Mouse (Mus musculus): Measurements from ENCODE around the gene Celsr1.

DNA sequence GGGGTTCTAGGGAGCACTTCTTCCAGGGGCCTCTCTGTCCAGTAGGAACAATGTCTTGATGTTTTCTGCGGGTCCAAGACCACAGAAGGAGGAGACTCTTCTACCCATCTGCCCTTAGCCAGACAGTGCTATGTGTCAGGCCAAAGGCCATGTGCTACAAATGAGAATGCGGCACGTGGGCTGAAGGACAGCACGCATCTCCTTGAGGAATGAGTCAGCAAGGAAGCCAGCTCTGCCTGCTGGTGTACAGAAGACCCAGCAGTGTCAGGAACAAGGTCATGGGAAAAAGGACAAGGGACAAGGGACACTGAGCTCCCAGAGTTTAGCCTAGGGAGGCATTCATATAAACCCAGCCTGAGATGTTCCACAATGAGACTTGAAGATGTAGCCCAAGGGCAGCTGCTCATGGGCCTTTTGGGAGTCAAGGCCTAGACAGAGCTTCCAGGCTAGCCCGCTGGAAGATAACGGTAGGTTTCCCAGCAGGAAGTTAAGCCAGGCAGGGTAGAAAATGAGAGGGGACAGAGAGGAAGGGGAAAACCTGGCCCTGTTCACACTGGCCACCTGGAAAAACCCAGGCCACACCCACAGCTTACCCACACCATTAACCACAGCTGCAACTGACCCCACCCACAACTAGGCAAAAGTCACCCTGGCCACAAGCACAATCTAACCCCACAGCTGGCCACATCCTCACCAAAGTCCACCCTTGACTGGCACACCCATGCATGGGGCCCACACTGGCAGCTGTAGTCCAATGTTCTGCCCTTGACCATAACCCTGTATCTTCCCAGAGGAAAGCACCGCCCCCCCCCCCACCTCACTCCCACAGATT, 124.7 kb downstream of the Celsr1 start:
- TF ChIP-seq CTCF (IDR thresholded peaks at IDR 0.05; ENCODE audit: borderline replicate concordance, insufficient read depth, low read depth, low read length) (no peak), POLR2A (IDR thresholded peaks at IDR 0.05; ENCODE audit: borderline replicate concordance, insufficient read depth, low read length) (no peak)
